Mouse (Mus musculus): ENCODE data around the gene Ptger1. TPM values are rescaled to one million over a fixed set of nuclear protein-coding genes. Genes with fewer than 3 reads are reported as not detected.

The Ptger1 gene
- total and polyA plus RNA-seq, 3 experiments: 3.3 to 7.6 TPM; not detected in 1

GRCm38 (mm10) chr8:83652744-83653661, 13.5 kb upstream of the Ptger1 start:
- DNase-seq (ENCODE audit: extremely low read depth): no peak
- H3K4me3 ChIP-seq (replicated peaks in 1 of 3; ENCODE audit: low read depth in 2 of 3, low read length in 2 of 3, poor library complexity in 1 of 3): peak overlapping the region; percentile 73 to 97 (median 84)
- peak overlapping the region; percentile 92 for H3K4me2 ChIP-seq (ENCODE audit: insufficient read depth, low read depth, poor library complexity, severe bottlenecking)
- H3K27me3 ChIP-seq (replicated peaks): peaks cover 2% of the 10 kb centered on the region
- dilution Hi-C loops (cut with MboI; ENCODE audit: extremely low pct_ligation_motif_present, extremely low pct_unique_long_range_greater_than_20kb, low sequenced_read_pairs): no loop called here
- peak overlapping the region; percentile 91 for H3K9ac ChIP-seq (ENCODE audit: insufficient read depth, low read depth)
- H3K4me1 ChIP-seq (ENCODE audit: control insufficient read depth in 1 of 2, insufficient read depth in 2 of 2): peaks cover 2 to 35% of the 10 kb centered on the region in 2 experiments; a peak in 3 of 4 replicates
- TF ChIP-seq SIN3A (IDR thresholded peaks at IDR 0.05; ENCODE audit: low read length) (0 out of 2 replicates have a peak, but pooled peaks have one; percentile 16), USF1 (IDR thresholded peaks at IDR 0.05; ENCODE audit: low read depth, low read length) (no peak), TCF12 (IDR thresholded peaks at IDR 0.05; ENCODE audit: low read depth, low read length) (0 out of 2 replicates have a peak, but pooled peaks have one; percentile 13), CHD2 (IDR thresholded peaks at IDR 0.05; ENCODE audit: low read length) (no peak), PAX5 (IDR thresholded peaks at IDR 0.05; ENCODE audit: low read length) (no peak)
- H3K79me2 ChIP-seq (replicated peaks; ENCODE audit: control insufficient read depth, extremely low read depth, insufficient read depth, poor library complexity, severe bottlenecking): no peaks in the 10 kb centered on the region
- in situ Hi-C loops (cut with MboI; ENCODE audit: low pct_ligation_motif_present, low pct_unique_long_range_greater_than_20kb, low sequenced_read_pairs): no loop called here
- no peak overlapping the region for H3K27ac ChIP-seq (ENCODE audit: insufficient read depth, low read depth)
- H3K36me3 ChIP-seq (replicated peaks in 1 of 2; ENCODE audit: control insufficient read depth in 1 of 2, insufficient read depth in 1 of 2, low read length in 1 of 2): peaks cover 0 to 9% of the 10 kb centered on the region in 2 experiments
- peaks cover 25% of the 10 kb centered on the region for H3K9me3 ChIP-seq (replicated peaks; ENCODE audit: low read length)

GRCm38 (mm10) chr8:83653662-83654017, 12.8 kb upstream of the Ptger1 start:
- Histone ChIP-seq H3K9me3 (replicated peaks; ENCODE audit: low read length) (peaks cover 18% of the 10 kb centered on the region), H3K36me3 (replicated peaks in 1 of 2; ENCODE audit: control insufficient read depth in 1 of 2, insufficient read depth in 1 of 2, low read length in 1 of 2) (peaks cover 0 to 9% of the 10 kb centered on the region in 2 experiments), H3K9ac (ENCODE audit: insufficient read depth, low read depth) (peak overlapping the region; percentile 91; the same call in 1 of the 2 replicates), H3K4me1 (ENCODE audit: control insufficient read depth in 1 of 2, insufficient read depth in 2 of 2) (peaks cover 2 to 35% of the 10 kb centered on the region in 2 experiments; a peak in 3 of 4 replicates), H3K79me2 (replicated peaks; ENCODE audit: control insufficient read depth, extremely low read depth, insufficient read depth, poor library complexity, severe bottlenecking) (no peaks in the 10 kb centered on the region), H3K4me3 (replicated peaks in 1 of 3; ENCODE audit: low read depth in 2 of 3, low read length in 2 of 3, poor library complexity in 1 of 3) (peak overlapping the region in 1 of 3 experiments; percentile 84), H3K27me3 (replicated peaks) (peaks cover 2% of the 10 kb centered on the region), H3K4me2 (ENCODE audit: insufficient read depth, low read depth, poor library complexity, severe bottlenecking) (peak overlapping the region; percentile 92; the same call in 1 of the 2 replicates), H3K27ac (ENCODE audit: insufficient read depth, low read depth) (no peak overlapping the region)
- in situ Hi-C loops (cut with MboI; ENCODE audit: low pct_ligation_motif_present, low pct_unique_long_range_greater_than_20kb, low sequenced_read_pairs): no loop called here
- dilution Hi-C loops (cut with MboI; ENCODE audit: extremely low pct_ligation_motif_present, extremely low pct_unique_long_range_greater_than_20kb, low sequenced_read_pairs): no loop called here
- no peak for DNase-seq (ENCODE audit: extremely low read depth)
- TF ChIP-seq JUND (conservative IDR thresholded peaks at IDR 0.05; ENCODE audit: low read depth, low read length) (no peak), UBTF (IDR thresholded peaks at IDR 0.05; ENCODE audit: low read depth, low read length) (no peak), MXI1 (IDR thresholded peaks at IDR 0.05; ENCODE audit: low read depth, low read length) (no peak), GABPA (IDR thresholded peaks at IDR 0.05; ENCODE audit: insufficient replicate concordance, low read depth, low read length) (no peak), KAT2A (IDR thresholded peaks at IDR 0.05; ENCODE audit: insufficient replicate concordance, low read length) (no peak), NELFE (IDR thresholded peaks at IDR 0.05; ENCODE audit: low read depth, low read length) (no peak), MAZ (IDR thresholded peaks at IDR 0.05; ENCODE audit: low read depth, low read length) (no peak), RCOR1 (conservative IDR thresholded peaks at IDR 0.05; ENCODE audit: low read depth, low read length) (no peak), E2F4 (IDR thresholded peaks at IDR 0.05; ENCODE audit: insufficient replicate concordance, low read depth, low read length) (no peak), SIN3A (IDR thresholded peaks at IDR 0.05; ENCODE audit: low read length) (no peak), CHD1 (IDR thresholded peaks at IDR 0.05; ENCODE audit: low read depth, low read length) (no peak), IRF4 (IDR thresholded peaks at IDR 0.05; ENCODE audit: low read depth, low read length) (no peak), BHLHE40 (IDR thresholded peaks at IDR 0.05; ENCODE audit: low read depth, low read length) (no peak), POLR2AphosphoS2 (IDR thresholded peaks at IDR 0.05; ENCODE audit: low read depth, low read length) (no peak), ELF1 (IDR thresholded peaks at IDR 0.05; ENCODE audit: low read depth, low read length) (no peak), HCFC1 (IDR thresholded peaks at IDR 0.05; ENCODE audit: low read depth, low read length) (no peak), JUN (IDR thresholded peaks at IDR 0.05; ENCODE audit: insufficient read depth, low read depth, low read length) (no peak), USF1 (IDR thresholded peaks at IDR 0.05; ENCODE audit: low read depth, low read length) (no peak), CTCF (conservative IDR thresholded peaks at IDR 0.05 in 1 of 2, IDR thresholded peaks at IDR 0.05 in 1 of 2; ENCODE audit: low read depth in 2 of 2, low read length in 2 of 2) (no peak)

Measured in CH12.LX (cell line).